Mouse (Mus musculus) embryonic stem cell, embryonic (primary cell): ENCODE data around the gene Mta2.

Source experiments
- CTCF ChIA-PET, 4 experiments: fragments of 300-600 bp in 2 of 4; fragments of 350-600 bp in 2 of 4; sonication (Branson Sonifier 250); formaldehyde crosslinking; loops; one replicate each; lab custom pipeline; 2022; ENCODE audit warnings: inconsistent platforms in 2 of 4; lab: Charles Lee
- POLR2A ChIA-PET, 4 experiments: fragments of 300-600 bp in 2 of 4; fragments of 350-600 bp in 2 of 4; sonication (Branson Sonifier 250); formaldehyde crosslinking; loops; one replicate each; lab custom pipeline; 2022; ENCODE audit warnings: antibody characterized with exemption in 4 of 4, inconsistent platforms in 1 of 4; lab: Charles Lee

The Mta2 gene

DNA sequence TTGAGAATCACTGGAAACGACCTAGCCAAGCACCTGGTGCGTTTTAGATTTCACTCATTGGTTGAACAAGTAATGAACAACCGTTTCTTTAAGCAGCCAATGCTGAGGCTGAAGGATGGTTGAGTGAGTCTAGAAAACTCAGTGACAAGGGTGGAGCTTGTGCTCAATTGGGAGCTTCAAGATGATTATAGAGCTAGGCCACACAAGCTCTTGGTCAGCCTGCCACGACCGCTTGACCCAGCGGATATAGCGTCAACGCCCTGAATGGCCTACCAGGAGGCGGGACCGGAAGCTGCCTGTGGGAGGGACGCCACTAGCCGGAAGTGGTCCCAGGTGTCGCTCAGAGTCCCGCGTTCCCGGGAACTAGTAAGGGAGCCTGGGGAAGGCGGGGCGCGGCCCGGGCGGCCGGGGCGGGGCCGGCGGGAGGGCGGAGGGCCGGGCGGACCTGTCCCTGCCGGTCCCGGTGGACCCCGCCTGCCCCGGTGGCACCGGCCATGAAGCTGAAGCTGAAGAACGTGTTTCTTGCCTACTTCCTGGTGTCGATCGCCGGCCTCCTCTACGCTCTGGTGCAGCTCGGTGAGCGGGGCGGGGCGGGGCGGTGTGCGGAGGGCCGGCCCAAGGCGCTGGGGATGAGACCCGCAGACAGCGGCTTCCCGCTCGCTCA, 21.5 kb upstream of the Mta2 start, which contains the start of gene B3gat3:
TSS of gene B3gat3 (plus strand) at position 302 of the 664 bp plus-strand sequence.
- CTCF ChIA-PET = interaction anchor here in 3 of 4 experiments (0.8 to 1.2 kb wide), 4 partner anchors 9 to 202 kb away, joined by 3 read pairs; partner anchors contain the start of genes Eml3 (in 1 of the 3) and Rom1 (in 1 of the 3)
- POLR2A ChIA-PET = interaction anchor here (0.6 to 16.7 kb wide), 100 partner anchors 8 to 1438 kb away, joined by 3 to 191 read pairs (median 6); partner anchors contain the start of genes 1810009A15Rik (in 4 of the 4), Gm49416 (in 4 of the 4), Eef1g (in 3 of the 4) and Ganab (in 3 of the 4)

DNA sequence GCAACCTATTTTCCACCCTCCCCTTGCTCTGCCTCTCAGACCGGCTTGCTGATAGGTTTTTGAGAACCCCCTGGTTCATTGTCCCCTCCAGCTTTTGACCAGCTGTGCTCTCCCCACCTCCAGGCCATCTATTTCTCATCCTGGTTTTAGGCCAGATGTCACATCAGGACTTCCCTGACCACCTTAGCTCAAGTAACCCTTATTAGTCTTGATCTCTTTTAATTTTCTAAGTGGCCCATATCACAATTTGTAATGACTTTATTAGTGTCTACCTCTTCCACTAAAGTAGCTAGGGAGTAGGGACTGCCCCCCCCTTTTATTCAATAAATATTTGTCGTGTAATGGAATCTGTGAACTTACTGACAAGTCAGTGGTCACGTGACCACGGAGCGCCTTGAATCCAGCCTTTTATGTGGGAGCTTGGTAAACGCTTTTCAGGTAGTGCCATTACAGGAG, 20.8 kb upstream of the Mta2 start:
- CTCF ChIA-PET = interaction anchor here in 3 of 4 experiments (0.7 to 1.2 kb wide), 5 partner anchors 9 to 203 kb away, joined by 3 to 9 read pairs (median 3); partner anchors contain the start of genes Eml3 (in 1 of the 3) and Rom1 (in 1 of the 3)

DNA sequence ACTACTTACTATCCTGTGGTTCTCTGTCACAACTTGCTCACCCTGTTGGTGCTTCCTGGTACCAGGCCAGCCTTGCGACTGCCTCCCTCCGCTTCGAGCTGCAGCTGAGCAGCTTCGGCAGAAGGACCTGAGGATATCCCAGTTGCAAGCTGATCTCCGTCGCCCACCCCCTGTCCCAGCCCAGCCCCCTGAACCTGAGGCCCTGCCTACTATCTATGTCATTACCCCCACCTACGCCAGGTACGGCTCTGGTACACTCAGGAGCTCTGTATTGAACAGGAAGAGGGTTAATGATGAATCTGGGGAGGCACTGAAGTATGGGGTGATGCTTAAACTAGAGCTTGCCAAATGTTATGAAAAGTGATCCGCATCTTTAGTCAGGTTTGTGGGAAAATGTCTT, 19.9 kb upstream of the Mta2 start:
- ChIA-PET POLR2A (interaction anchor here (0.6 to 16.7 kb wide), 43 partner anchors 8 to 206 kb away, joined by 3 to 191 read pairs (median 8); partner anchors contain the start of genes Eef1g (in 3 of the 4), 1810009A15Rik (in 2 of the 4), Eml3 (in 2 of the 4) and Ganab (in 2 of the 4)), CTCF (interaction anchor here in 2 of 4 experiments (0.7 to 1.2 kb wide), 4 partner anchors 18 to 1288 kb away, joined by 3 to 9 read pairs (median 4); no protein-coding TSS in a partner anchor)

More for the DNA sequence above, 20.8 kb upstream of the Mta2 start:
- POLR2A ChIA-PET = interaction anchor here (0.6 to 16.7 kb wide), 86 partner anchors 8 to 1438 kb away, joined by 3 to 191 read pairs (median 6); partner anchors contain the start of genes 1810009A15Rik (in 4 of the 4), Gm49416 (in 4 of the 4), Eef1g (in 3 of the 4) and Eml3 (in 3 of the 4)

DNA sequence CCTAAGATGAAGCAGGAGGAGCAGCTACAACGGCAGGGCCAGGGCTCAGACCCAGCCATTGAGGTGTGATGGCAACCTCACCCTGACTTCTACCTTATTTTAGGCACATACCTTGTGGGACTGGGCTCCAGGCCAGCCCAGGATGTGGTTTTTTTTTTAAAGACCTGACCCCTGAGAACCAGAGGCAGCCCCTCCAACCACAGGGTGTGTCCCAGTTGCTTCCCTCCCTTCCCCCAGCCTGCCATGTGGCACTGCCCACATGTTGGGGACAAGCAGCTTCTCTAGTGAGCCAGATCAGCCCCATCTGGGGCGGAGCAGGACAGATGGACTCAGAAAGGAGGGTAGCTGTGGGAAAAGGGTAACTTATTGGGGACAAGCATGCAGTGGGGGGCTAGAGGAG, 14.9 kb upstream of the Mta2 start:
- POLR2A ChIA-PET = interaction anchor here (0.5 to 16.7 kb wide), 15 partner anchors 8 to 199 kb away, joined by 3 to 191 read pairs (median 6); partner anchors contain the start of genes Mta2 (in 3 of the 4), 1810009A15Rik (in 2 of the 4), Gm49416 (in 2 of the 4) and Tut1 (in 2 of the 4)
- CTCF ChIA-PET = no interaction called here

DNA sequence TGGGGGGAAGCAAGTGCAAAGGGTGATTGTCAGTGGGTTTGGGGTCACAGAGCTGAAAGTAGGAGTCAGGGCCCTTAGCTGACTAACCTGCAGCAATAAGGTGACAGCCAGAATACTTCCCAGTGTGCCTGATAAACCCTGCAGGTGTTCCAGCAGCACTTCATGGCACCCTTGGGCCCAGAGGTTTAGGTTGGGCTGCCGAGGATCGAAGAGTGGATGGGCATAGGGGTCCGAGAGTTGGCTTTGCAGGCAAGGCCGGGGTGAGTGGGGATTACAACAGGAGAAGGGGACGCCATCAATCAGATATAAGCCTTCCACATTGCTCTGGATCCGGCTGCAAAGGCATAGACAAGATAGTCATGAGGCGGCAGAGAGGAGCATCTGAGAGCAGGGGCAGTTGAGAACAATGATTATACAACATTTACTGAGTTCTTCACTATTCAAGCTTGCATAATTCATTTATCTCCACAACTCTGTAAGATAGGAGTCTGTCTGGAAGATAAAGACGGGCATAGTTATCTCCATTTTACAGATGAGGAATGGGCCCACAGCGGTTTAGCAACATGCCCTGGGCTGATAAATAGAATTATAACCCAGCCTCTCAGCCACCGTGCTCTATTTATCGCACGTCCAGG, 13.7 kb upstream of the Mta2 start:
- CTCF ChIA-PET = no interaction called here
- POLR2A ChIA-PET = interaction anchor here in 3 of 4 experiments (0.6 to 16.7 kb wide), 12 partner anchors 9 to 1597 kb away, joined by 3 to 191 read pairs (median 8); partner anchors contain the start of genes Mta2 (in 2 of the 3), 1810009A15Rik (in 1 of the 3), Cpsf7 (in 1 of the 3) and Ganab (in 1 of the 3)

DNA sequence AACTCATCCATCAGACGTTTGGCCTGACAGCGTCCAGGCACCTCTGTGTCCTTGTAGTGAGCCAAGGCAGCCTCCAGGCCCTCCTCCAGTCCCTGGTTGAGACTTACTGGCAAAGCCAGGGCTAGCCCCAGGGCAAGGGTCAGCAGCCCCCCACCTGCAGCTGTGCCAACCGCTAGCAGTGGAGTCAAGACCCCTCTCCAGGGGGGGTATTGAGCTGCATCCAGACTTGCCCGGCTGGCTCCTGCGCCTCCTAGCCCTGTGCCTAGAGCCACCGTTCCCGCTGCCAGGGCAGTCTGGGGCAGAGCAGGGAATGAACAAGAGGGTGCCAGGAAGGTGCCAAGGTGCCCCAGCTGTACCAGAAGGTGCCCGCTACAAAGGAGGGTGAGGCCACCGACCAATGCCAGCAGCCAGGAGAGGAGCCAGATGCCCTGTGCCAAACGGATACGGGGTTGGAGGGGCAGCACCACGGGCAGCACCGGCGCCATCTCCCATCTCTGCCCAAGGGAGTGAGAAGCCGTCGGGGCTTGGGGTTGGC, 12.9 kb upstream of the Mta2 start:
- CTCF ChIA-PET = interaction anchor here in 1 of 4 experiments (1.0 to 1.5 kb wide), 2 partner anchors 8 to 13 kb away, joined by 3 to 5 read pairs; partner anchors contain the start of gene Mta2
- POLR2A ChIA-PET = interaction anchor here (0.6 to 16.7 kb wide), 36 partner anchors 8 to 1596 kb away, joined by 3 to 191 read pairs (median 4); partner anchors contain the start of genes Mta2 (in 3 of the 4), 1810009A15Rik (in 2 of the 4), B3gat3 (in 2 of the 4) and Eef1g (in 2 of the 4)

DNA sequence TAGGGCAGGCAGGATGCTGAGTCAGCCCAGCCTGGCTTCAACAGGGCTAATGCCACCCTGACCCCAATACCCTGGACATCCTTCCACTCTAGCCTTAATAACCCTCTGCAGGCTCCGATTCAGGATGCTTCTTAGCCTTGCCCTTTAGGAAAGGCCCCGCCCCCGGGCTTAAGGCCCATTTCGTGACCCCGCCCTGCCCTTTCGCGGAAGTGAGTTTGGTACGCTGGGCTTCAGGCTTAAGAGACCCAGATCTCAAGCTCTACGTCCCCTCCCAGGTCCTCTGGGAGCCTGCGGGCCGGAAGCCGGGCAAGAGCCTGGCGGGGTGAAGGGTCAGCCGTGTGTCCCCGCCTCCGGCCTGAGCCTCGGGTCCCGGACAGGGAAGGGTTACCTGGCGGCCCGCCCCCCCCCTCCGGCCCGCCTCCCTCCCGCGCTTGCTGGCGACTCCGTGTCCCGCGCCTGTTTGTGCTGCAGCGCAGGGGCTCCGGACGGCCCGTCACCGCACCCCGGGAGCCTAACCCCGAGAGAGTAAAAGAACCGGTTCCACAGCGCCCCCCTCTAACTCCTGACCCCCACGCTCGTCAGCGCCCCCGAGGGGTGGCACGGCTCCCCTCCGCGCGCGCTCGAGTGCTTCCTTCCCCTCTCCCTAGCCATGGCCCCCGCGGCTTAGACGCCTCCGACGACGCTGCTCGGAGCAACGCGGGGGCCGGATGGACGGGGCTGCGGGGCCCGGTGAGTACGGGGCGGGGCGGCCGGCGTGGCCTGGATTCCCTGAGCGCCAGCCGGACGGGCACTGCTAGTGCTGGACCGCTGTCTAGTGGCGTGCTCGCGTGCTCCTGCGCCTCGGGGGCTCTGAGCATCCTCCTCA, 12.2 kb upstream of the Mta2 start, which contains the start of the genes Rom1 and Eml3:
TSS of gene Rom1 (minus strand) at position 133 of the 865 bp plus-strand sequence.
TSS of gene Eml3 (plus strand) at position 329 of the 865 bp plus-strand sequence.
- CTCF ChIA-PET = interaction anchor here in 2 of 4 experiments (0.6 to 1.5 kb wide), 3 partner anchors 9 to 12 kb away, joined by 3 to 5 read pairs (median 3); partner anchors contain the start of gene Mta2 (in 1 of the 2)
- POLR2A ChIA-PET = interaction anchor here (0.6 to 16.7 kb wide), 44 partner anchors 8 to 213 kb away, joined by 3 to 191 read pairs (median 4); partner anchors contain the start of genes 1810009A15Rik (in 3 of the 4), Gm49416 (in 3 of the 4), Mta2 (in 3 of the 4) and B3gat3 (in 2 of the 4)

DNA sequence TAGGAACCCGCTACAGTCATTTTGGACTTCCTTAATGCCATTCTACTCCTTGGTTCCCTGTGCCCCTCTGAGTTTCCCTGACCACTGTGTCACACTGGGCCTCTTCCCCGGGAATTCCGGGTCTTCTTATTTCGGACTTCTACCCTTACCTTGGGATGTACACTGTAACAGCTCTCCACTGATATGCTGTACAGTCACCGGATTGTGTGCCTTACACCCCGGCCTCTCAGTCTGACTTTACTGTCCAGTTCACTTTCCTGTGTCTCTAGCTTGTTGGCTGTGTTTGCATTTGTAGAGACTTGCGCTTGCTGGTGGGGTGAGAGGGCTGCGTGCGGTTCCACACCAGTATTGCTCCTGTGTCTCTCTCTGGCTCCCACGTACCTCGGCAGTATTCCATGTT, 11.6 kb upstream of the Mta2 start:
- ChIA-PET CTCF (interaction anchor here in 1 of 4 experiments (1.5 kb wide), 1 partner anchor 9 kb away, joined by 3 read pairs; no protein-coding TSS in a partner anchor), POLR2A (interaction anchor here (0.6 to 16.7 kb wide), 38 partner anchors 10 to 1196 kb away, joined by 3 to 191 read pairs (median 5); partner anchors contain the start of genes Mta2 (in 3 of the 4), 1810009A15Rik (in 2 of the 4), B3gat3 (in 2 of the 4) and Eef1g (in 2 of the 4))

DNA sequence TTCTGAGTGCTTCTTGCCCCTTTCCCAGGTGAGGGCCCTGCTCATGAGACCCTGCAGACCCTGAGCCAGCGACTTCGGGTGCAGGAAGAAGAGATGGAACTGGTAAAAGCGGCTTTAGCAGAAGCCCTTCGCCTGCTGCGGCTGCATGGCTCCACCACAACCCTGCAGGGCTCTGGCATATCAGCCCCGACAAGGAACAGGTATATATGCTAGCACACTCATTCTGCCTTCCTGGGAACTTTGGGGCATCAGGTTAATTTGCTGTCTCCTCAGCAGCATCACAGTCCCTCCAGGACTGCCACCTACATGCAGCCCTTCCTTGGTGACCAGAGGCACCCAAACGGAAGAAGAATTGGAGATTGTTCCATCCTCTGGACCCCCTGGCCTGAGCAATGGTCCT, 10.9 kb upstream of the Mta2 start:
- ChIA-PET POLR2A (interaction anchor here (0.6 to 16.7 kb wide), 35 partner anchors 9 to 1196 kb away, joined by 3 to 191 read pairs (median 4); partner anchors contain the start of genes Mta2 (in 3 of the 4), 1810009A15Rik (in 2 of the 4), B3gat3 (in 2 of the 4) and Eef1g (in 2 of the 4)), CTCF (interaction anchor here in 1 of 4 experiments (0.5 kb wide), 1 partner anchor 28 kb away, joined by 4 read pairs; no protein-coding TSS in a partner anchor)

DNA sequence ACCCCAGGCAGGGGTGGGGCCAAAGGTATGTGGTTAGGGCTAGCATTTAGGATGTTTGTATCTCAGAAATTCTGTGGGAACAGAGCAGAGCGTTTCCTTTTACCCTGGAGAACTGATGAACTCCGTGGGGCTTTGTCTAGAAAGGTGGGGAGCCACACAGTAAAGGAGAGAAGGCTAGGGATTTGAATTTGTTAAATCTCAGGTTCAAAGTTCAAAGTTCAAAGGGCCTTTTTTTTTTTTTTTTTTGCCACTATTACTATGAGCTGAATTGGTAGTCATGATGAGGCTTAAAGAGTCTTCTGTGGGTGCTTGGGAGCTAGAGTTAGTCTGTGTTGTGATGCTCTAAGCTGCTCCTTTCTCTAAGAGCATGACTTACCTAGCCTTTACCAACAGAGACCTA, 4.9 kb upstream of the Mta2 start:
- POLR2A ChIA-PET = interaction anchor here in 3 of 4 experiments (0.6 to 2.8 kb wide), 20 partner anchors 9 to 1097 kb away, joined by 3 to 18 read pairs (median 4); partner anchors contain the start of genes 1810009A15Rik (in 2 of the 3), Eef1g (in 2 of the 3), Gm49416 (in 2 of the 3) and Tut1 (in 2 of the 3)

DNA sequence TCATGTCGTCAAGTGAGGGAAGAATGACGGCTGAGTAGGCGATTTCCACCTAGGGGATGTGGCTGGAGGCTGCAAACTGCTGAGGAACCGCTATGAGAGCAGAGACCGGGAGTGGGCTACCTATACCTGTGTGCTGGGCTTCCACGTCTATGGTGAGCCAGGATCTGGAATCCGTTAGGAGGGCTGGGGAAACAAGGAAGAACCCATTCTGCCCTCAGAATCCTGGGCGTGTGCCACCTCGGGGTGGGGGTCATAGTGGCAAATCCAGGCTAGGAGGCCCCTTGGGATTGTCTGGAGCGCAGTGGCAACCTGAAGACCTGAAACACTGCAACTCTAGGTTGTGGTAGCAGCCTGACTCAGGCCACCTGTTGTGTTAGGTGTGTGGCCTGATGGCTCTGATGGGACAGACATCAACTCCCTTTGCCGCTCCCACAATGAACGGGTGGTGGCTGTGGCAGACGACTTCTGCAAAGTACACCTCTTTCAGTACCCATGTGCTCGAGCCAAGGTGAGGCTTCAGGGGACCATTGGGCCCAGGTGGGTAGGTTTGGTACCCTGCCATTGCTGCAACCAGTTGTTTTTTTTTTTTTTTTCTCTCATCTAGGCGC, 1.0 kb upstream of the Mta2 start:
- ChIA-PET POLR2A (interaction anchor here in 3 of 4 experiments (0.6 to 11.3 kb wide), 60 partner anchors 10 to 1330 kb away, joined by 3 to 201 read pairs (median 6); partner anchors contain the start of genes 1810009A15Rik (in 3 of the 3), B3gat3 (in 3 of the 3), Gm49416 (in 3 of the 3) and Tut1 (in 3 of the 3)), CTCF (interaction anchor here in 1 of 4 experiments (0.7 kb wide), 1 partner anchor 1121 kb away, joined by 4 read pairs; no protein-coding TSS in a partner anchor)

More for the DNA sequence above, 4.9 kb upstream of the Mta2 start:
- CTCF ChIA-PET = interaction anchor here in 1 of 4 experiments (0.6 to 1.1 kb wide), 2 partner anchors 9 to 146 kb away, joined by 3 read pairs; no protein-coding TSS in a partner anchor

DNA sequence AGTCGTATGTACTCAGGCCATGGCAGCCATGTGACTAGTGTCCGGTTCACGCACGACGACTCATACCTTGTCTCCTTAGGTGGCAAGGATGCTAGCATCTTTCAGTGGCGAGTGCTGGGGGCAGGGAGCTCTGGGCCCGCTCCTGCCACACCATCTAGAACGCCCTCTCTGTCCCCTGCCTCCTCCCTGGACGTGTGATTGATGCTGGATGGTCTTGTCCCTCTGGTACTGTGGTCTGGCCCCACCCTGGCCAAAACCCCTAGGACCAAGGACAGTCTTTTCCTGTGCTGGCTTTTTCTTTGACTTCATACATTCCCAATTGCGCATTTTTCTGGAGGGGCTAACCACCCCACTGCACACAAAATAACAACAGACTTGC, 550 bp upstream of the Mta2 start:
- ChIA-PET CTCF (interaction anchor here in 1 of 4 experiments (0.6 to 1.3 kb wide), 3 partner anchors 12 to 221 kb away, joined by 3 to 7 read pairs (median 5); partner anchors contain the start of genes Eml3 and Rom1), POLR2A (interaction anchor here (0.7 to 11.3 kb wide), 85 partner anchors 9 to 1207 kb away, joined by 3 to 201 read pairs (median 6); partner anchors contain the start of genes Tut1 (in 4 of the 4), 1810009A15Rik (in 3 of the 4), B3gat3 (in 3 of the 4) and Eef1g (in 3 of the 4))

DNA sequence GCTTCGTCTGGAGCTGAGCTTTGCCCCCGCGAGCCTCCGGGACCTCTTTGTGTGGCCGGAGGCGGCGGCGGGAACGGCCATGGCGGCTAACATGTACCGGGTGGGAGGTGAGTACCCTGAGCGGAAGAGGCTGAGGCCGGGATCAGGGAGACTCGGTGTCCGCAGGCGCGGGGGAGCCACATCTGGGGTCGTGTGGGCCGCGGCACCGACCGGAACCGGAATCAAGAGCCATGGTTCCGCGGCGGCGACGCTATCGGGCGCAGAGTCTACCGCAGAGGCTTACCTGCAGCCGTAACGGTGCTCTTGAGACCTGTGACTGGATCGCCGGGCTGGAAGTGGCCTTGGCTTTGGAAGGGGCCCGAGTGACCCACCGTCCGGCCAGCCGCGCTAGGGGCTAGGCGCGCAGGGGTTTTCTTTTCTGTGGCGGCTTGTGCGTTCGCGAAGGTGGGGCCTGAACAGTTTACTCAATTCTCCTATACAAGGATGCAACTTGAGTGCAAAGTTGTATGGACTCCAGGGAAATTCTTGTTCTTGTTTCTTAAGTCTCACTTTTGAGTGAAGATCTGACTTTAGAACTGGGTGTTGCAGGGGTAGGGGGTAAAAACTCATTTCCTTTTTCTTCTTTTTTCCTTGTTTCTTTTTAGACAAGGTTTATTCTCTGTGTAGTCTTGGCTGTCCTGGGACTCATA, 745 bp downstream of the Mta2 start:
- ChIA-PET CTCF (interaction anchor here in 2 of 4 experiments (0.6 to 1.3 kb wide), 3 partner anchors 13 to 50 kb away, joined by 3 to 7 read pairs (median 5); partner anchors contain the start of genes Eml3 (in 1 of the 2) and Rom1 (in 1 of the 2)), POLR2A (interaction anchor here (0.6 to 11.3 kb wide), 93 partner anchors 8 to 229 kb away, joined by 3 to 201 read pairs (median 6); partner anchors contain the start of genes Tut1 (in 4 of the 4), 1810009A15Rik (in 3 of the 4), B3gat3 (in 3 of the 4) and Eef1g (in 3 of the 4))

DNA sequence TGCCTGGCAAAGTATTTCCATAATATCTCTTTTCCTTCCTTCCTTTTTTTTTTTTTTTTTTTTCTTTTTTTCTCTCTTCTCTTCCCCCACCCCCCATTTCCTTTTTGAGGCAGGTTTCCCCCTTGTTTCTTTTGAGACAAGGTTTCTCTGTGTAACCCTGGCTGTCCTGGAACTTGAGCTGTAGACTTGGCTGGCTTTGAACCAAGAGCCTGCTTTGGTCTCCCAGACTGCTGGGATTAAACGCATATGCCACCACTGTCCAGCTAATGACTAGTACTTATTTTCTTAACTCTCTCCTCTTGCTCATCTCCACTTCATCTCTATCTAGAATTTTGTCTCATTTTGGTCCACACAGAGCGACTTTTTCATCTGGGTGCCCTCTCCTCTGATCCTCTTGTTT, 1.4 kb downstream of the Mta2 start:
- ChIA-PET POLR2A (interaction anchor here (0.6 to 11.3 kb wide), 36 partner anchors 10 to 1812 kb away, joined by 3 to 201 read pairs (median 4); partner anchors contain the start of genes Tut1 (in 4 of the 4), B3gat3 (in 3 of the 4), Eef1g (in 2 of the 4) and 1700092M07Rik (in 1 of the 4)), CTCF (no interaction called here)
